Mouse (Mus musculus) cerebellum, adult 11-12 months (tissue): Measurements from ENCODE around the gene Ermard.
"Not testable (repeated sequence)": the region's sequence is repeated elsewhere in the genome, so short reads cannot be mapped to it uniquely, and the experiment has no call there.

Experiments
- DNase-seq: peaks from one replicate; pipeline ENCODE4 v3.0.0; 2022

The Ermard gene

GRCm38 (mm10) chr17:15041175-15041729, at the start of gene Ermard, which contains the start of the genes Tcte3 and Gm3448:
Gene Ermard (plus strand): TSS chr17:15041208.
Gene Tcte3 (minus strand): TSS chr17:15041488.
Gene Gm3448 (minus strand): TSS chr17:15041537.
- peak; percentile 55 for DNase-seq

GRCm38 (mm10) chr17:14992522-14993138, 48.4 kb upstream of the Ermard start:
- DNase-seq: not testable (repeated sequence)

DNA sequence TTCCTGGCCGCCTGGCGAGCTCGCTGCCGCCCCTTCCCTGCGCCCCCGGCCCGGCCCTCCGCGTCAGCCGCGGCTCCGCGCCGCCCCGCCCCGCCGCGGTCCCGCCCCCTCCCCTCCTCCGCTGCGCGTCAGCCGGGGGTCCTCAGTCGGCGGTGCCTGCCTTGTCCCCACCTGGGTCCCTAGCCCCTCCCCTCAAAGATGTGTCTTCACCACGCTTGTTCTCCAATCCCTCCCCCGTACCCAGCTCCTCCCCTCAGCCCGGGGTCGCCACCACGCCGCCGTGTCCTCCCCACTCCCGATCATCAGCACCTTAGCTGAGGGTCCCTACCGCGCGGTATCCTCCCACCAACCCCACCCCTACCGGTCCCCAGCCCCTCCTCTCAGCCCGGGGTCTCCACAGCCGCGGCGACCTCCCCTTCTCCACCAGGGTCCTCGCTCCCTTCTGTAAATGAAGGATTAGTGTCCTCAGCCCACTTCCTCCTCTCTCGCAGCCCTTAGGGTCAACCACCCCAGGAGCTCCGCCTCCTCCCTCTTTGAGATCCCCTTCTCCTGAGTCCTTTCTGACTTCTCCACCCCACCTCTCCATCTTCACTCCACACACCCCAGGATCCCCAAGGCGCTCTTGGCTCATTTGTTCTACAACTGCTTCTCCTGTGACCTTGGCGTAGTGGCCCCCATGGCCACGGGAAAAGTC, 47.7 kb upstream of the Ermard start:
- not testable (repeated sequence) for DNase-seq

DNA sequence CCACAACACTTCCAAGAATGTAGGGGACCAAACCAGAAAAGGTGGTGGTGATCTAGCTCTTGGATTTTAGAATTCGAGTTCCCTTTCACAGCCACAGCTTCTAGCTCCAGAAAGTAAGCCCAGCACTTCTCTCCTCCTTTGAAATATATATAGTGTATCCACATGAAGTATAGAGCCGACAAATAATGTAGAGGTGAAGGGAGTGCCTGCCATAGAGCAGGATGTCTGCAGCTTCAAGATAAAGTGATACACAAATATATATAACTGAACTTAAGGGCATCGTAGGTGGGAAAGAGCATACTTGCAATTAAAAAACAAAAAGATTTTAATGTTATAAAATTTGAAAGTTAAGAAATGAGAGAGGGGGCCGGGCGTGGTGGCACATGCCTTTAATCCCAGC, 46.9 kb upstream of the Ermard start:
- not testable (repeated sequence) for DNase-seq

GRCm38 (mm10) chr17:15000047-15000446, 41.0 kb upstream of the Ermard start:
- not testable (repeated sequence) for DNase-seq

DNA sequence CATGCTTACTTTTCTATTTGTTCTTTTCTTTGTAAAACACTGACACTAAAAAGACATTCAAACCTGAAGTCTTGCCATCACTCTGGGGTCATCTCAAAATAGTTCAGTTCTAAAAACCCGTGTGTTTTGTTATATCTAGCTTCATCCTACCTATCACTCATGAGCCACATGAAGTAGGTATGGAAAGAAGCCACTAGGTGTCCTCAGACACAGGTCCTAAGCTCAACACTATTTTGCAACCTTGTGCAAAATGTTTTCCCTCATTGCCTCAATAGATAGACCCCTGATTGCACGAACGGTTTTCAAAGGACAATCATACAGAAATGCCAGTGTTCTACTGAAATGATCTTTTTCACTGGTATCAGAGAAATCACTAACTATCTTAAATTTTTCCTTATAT, 31.9 kb upstream of the Ermard start:
- DNase-seq: not testable (repeated sequence)

- DNase-seq: not testable (repeated sequence)
Measured at GRCm38 (mm10) chr17:15009706-15010413, 31.1 kb upstream of the Ermard start, which contains the start of gene Gm3435. Gene Gm3435 (plus strand): TSS chr17:15010176.

DNA sequence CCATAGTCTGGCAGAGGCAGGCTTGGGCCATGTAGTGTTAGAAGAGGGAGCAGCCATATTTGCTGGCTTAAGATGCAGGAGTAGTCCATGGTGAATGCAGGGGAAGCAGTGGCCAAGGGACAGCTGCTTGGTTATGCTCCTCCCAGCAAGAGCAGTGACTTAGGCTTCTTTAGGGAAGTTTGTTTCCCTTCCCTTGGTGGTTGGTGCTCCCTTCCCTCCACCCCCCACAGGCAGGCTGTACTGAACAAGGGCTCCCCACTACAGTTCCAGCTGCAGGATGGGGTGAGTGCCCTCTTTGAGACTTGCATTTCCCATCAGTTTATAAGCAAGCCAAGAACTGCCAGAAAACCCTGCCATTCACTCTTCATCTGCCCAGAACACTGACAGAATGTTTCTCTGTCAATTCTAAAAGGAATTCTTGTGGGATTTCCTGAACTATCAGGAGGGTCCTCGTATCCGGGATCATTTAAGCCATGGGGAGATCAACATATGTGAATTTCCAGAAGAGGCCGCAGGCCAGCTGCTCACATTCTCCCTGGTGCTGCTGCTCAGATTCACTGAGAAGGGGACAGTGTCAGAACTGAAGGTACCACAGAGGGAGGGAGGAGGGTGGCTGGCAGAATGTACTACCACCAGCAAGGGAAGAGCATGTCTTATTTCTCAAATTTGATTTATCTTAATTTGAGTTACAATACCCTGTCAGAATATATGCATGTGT, 19.3 kb upstream of the Ermard start:
- DNase-seq: peak; percentile 28

GRCm38 (mm10) chr17:15023878-15024492, 17.0 kb upstream of the Ermard start:
- DNase-seq: not testable (repeated sequence)

DNA sequence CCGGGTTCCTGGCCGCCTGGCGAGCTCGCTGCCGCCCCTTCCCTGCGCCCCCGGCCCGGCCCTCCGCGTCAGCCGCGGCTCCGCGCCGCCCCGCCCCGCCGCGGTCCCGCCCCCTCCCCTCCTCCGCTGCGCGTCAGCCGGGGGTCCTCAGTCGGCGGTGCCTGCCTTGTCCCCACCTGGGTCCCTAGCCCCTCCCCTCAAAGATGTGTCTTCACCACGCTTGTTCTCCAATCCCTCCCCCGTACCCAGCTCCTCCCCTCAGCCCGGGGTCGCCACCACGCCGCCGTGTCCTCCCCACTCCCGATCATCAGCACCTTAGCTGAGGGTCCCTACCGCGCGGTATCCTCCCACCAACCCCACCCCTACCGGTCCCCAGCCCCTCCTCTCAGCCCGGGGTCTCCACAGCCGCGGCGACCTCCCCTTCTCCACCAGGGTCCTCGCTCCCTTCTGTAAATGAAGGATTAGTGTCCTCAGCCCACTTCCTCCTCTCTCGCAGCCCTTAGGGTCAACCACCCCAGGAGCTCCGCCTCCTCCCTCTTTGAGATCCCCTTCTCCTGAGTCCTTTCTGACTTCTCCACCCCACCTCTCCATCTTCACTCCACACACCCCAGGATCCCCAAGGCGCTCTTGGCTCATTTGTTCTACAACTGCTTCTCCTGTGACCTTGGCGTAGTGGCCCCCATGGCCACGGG, 16.4 kb upstream of the Ermard start:
- not testable (repeated sequence) for DNase-seq

- not testable (repeated sequence) for DNase-seq
Measured at GRCm38 (mm10) chr17:15025513-15025912, 15.5 kb upstream of the Ermard start.

- not testable (repeated sequence) for DNase-seq
Measured at GRCm38 (mm10) chr17:15031414-15031813, 9.6 kb upstream of the Ermard start.

DNA sequence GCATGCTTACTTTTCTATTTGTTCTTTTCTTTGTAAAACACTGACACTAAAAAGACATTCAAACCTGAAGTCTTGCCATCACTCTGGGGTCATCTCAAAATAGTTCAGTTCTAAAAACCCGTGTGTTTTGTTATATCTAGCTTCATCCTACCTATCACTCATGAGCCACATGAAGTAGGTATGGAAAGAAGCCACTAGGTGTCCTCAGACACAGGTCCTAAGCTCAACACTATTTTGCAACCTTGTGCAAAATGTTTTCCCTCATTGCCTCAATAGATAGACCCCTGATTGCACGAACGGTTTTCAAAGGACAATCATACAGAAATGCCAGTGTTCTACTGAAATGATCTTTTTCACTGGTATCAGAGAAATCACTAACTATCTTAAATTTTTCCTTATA, 553 bp upstream of the Ermard start:
- DNase-seq: not testable (repeated sequence)

- not testable (repeated sequence) for DNase-seq
Measured at GRCm38 (mm10) chr17:15050338-15050737, 9.3 kb downstream of the Ermard start.

DNA sequence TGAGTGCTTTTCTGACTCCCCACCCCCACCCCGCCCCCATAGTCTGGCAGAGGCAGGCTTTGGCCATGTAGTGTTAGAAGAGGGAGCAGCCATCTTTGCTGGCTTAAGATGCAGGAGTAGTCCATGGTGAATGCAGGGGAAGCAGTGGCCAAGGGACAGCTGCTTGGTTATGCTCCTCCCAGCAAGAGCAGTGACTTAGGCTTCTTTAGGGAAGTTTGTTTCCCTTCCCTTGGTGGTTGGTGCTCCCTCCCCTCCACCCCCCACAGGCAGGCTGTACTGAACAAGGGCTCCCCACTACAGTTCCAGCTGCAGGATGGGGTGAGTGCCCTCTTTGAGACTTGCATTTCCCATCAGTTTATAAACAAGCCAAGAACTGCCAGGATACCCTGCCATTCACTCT, 11.8 kb downstream of the Ermard start:
- DNase-seq: not testable (repeated sequence)

DNA sequence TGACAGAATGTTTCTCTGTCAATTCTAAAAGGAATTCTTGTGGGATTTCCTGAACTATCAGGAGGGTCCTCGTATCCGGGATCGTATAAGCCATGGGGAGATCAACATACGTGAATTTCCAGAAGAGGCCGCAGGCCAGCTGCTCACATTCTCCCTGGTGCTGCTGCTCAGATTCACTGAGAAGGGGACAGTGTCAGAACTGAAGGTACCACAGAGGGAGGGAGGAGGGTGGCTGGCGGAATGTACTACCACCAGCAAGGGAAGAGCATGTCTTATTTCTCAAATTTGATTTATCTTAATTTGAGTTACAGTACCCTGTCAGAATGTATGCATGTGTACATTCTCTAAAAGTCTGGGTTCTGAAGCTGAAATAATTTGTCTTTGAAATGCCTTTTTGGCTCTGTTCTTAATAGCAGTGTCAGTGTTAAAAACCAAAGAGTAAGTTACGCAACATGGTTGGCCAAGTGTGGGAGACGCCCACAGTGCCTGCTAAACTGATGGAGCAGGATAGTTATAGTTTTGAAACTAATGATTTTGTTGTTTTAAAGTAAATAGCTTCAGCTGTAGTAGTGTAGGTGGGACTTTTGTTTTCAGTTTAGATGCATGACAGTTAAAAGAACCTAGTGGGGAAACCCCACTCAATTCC, 12.3 kb downstream of the Ermard start:
- DNase-seq: not testable (repeated sequence)

DNA sequence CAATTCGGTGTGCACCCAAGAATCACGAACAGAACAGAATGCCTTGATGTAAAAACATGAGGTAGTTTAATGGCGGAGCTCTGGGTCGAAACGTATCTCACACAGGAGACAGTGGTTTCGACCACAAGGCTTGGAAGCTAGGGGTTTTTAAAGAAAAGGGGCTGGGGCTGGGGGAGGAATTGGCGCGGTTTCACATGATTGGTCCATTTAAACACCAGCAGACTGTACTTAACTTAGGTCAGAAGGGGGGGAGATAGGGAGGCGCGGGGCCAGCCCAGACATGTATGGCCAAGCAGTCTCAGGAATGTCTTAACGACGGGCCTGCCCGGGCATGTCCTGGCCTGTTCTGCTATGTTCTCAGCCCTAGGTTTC, 12.8 kb downstream of the Ermard start:
- not testable (repeated sequence) for DNase-seq

DNA sequence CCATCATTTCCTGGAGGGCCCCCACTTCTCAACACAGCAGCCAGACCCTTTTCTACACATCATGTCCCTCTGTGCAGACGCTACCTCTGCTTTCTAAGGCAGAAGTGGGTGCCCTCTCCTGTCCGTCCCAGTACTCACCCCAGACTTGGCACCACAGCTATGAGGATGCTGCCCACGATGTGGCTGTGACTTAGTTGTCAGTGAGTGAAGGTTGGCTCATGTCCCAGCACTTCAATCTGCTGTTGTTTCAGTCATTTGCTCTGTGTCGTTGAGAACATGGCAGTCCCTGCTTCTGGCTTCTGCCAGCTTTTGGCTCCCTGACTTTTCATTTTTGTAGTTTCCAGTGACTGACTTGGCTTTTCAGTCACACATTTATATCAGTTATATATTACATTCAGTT, 14.9 kb downstream of the Ermard start:
- DNase-seq: no peak

DNA sequence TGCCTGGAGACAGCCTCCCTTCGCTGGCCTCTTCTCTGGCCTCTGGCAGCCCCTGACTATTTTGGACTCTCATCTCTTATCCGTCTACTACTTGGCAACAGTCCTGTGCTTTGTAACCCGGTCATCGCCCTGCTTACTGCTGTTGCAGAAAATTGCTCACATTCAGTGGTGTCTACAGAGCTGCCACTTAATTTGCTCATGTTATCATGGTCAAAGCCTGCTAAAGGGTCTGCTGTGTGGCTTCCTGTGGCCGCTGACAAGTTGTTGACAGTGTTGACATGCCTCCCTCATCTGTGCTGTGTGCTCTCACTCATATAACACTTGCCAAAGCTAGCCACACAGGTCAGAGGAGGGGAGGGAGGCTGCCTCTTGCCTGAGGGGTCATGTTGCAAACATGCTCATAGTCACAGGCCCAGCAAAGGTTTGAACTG, 17.2 kb downstream of the Ermard start:
- no peak for DNase-seq

DNA sequence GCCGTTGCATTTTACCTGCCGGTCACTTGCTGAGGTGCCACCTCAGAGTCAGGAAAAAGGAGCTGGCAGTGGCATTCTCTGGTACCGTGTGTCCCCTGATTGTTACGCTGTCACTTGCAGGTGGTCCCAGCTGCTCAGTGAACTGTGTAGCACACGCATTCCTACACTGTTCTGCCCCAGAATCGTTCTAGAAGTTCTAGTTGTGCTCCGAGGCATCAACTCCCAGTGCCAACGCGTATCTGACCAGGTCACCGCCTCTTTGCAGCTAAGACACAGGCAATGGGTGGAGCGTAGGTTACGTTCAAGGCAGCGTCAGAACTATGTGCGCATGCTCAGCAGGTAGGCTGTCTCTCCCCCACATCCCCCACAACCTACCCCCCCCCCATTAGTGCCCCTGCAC, 18.6 kb downstream of the Ermard start:
- no peak for DNase-seq

- no peak for DNase-seq
Measured at GRCm38 (mm10) chr17:15060356-15060755, 19.3 kb downstream of the Ermard start.
